ENCODE assay signal across 10 mouse cellular contexts in the genomic region with DNA sequence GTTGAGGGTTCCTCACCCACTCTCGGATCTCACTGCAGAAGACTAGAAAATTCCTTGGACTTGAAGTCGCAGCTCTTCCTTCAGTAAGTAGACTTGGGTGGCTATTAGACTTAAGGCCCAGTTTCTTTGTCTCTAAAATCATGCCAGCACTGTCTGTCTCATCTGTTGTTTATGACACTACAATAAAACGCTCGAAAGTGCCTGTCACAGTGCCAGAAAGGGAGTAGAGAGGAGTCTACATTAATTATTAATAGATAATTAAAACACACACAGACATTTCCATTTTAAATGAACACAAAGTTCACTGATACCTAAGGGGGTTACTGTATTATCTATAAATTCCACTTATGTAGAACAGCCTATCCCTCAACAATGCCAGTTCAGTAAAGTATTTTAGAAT.
"Had no signal": no experiment of that assay in that cellular context is flagged by ENCODE, and none has a peak within 500 bp of the region (broad histone marks: within the 10 kb centered on the region; RNA-seq: fewer than 3 reads in every experiment).

No protein-coding gene starts in this region.

- H3K4me1 ChIP-seq: liver, embryonic 13.5 days; neural tube, embryonic 12.5 days had no signal

- H3K27ac ChIP-seq: layer of hippocampus, adult 2 months; limb, embryonic 12.5 days; liver, embryonic 13.5 days; midbrain, embryonic 13.5 days; neural tube, embryonic 12.5 days had no signal

- H3K9ac ChIP-seq: limb, embryonic 12.5 days; liver, embryonic 13.5 days; liver, postnatal 0 days; midbrain, embryonic 13.5 days; neural tube, embryonic 12.5 days had no signal

- H3K4me3 ChIP-seq: layer of hippocampus, adult 2 months; limb, embryonic 12.5 days; liver, embryonic 13.5 days; midbrain, embryonic 13.5 days; neural tube, embryonic 12.5 days had no signal

- H3K4me2 ChIP-seq: limb, embryonic 12.5 days; liver, embryonic 13.5 days; midbrain, embryonic 13.5 days; neural tube, embryonic 12.5 days had no signal

- H3K27me3 ChIP-seq: limb, embryonic 12.5 days; liver, embryonic 13.5 days; midbrain, embryonic 13.5 days; neural tube, embryonic 12.5 days had no signal

- ATAC-seq: liver, postnatal 0 days; midbrain, embryonic 13.5 days had no signal

- H3K9me3 ChIP-seq: limb, embryonic 12.5 days; liver, embryonic 13.5 days; midbrain, embryonic 13.5 days; neural tube, embryonic 12.5 days had no signal

- H3K36me3 ChIP-seq: limb, embryonic 12.5 days; liver, embryonic 13.5 days; midbrain, embryonic 13.5 days; neural tube, embryonic 12.5 days had no signal

- DNase-seq: liver; liver, embryonic 13.5 days; liver, postnatal 0 days; lung, postnatal 36 days; right cerebral cortex, postnatal 14 days; thymus, postnatal 36 days had no signal
